Mouse (Mus musculus): ENCODE results near the gene Tcte2.
"Not testable (repeated sequence)": the region's sequence is repeated elsewhere in the genome, so short reads cannot be mapped to it uniquely, and the experiment has no call there.

The Tcte2 gene

DNA sequence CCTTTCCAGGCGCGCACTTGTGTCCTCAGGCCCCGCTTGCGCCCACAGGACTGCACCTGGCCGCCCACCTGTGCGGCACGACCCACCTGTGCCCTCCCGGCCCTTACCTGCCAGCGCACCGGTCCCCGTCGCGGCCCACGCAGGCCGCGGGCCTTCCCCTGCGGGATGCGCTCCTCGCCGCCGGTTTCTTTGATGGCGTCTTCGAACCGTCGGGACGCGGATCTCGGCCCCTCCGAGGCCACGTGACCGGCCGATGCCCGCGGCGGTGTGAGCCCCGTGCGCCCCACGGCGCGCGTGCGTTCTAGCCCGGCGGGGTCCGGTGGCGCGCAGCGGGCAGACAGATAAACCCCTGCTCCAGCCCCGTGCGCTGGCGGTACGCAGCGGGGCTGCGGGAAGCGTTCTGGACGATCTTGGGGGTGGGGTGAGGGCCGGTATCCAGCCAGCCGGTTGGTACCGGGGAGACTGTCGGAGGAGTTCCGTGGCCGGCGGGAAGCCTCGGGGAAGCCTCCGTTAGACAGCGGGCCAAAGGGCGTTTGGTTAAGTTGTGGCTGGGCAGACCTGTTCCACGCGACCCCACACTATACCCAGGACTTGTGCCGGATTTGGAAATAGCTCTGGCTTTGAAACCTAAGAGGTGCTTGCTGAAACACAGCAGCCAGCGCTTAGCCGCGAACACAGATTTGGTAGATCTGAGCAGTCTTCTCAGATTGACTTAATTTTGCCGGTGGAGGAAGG lies at the start of gene Tcte2:
Gene Tcte2 (minus strand): TSS at position 647 of the 735 bp plus-strand sequence.
- DNase-seq (ENCODE audit: low spot score in 2 of 2) = no peak

DNA sequence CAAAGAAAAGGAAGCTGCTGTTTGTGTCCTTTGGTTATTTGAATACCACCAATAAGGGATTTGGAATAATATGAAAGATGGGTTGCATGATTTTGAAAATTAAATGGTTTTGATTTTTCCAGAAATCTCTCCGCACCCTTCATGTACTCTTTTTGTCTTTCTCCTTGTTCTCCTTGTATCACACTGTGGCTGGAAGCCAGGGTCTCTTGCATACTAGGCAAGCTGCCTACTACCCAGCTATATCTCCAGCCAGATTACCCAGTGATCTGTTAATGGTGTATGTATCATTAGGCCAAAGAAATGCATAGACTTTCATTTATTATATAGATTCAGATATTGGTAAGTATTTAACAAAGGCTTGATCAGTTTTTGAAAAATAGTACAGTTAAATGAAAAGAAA lies 44.4 kb upstream of the Tcte2 start:
- DNase-seq (ENCODE audit: low spot score in 2 of 2) = no peak

DNA sequence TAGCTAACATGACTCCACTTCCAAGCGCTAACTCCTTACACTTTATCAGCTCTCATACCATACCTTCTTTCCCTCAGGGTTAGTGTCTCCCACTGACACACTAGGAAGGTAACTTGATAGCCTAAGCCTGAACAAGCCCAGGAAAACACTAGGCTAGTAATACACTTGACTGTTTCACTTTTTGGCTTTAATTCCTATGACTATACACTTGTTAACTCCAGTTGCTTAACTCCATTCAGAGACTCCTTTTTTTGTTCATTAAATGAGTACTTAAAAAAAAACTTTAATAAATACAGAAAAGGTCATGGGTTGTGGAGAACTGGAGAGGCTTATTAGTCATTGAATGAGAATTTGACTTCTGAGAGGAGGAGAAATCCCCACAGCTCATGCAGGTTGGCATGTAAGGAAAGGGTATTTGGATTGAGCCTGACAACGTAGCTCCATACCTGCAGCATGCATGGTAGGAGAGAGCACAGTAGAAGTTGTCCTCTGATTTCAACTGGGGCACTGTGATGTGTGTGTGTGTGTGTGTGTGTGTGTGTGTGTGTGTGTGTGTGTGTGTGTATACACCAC lies 41.3 kb upstream of the Tcte2 start:
- DNase-seq (ENCODE audit: low spot score in 2 of 2) = no peak

DNA sequence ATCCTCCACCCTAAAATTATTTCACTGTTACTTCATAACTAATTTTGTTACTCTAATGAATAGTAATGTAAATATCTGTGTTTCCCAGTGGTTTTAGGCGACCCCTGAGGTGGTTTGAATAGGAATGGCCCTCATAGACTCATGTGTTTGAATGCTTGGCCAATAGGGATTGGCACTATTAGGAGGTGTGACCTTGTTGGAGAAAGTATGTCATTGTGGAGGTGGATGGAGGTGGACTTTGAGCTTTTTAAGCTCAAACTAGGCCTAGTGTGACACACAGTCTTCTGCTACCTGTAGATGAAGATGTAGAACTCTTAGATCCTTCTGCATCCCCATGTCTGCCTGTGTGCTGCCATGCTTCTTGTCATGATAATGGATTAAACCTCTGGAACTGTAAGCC lies 36.1 kb upstream of the Tcte2 start:
- DNase-seq (ENCODE audit: low spot score in 2 of 2) = no peak

DNA sequence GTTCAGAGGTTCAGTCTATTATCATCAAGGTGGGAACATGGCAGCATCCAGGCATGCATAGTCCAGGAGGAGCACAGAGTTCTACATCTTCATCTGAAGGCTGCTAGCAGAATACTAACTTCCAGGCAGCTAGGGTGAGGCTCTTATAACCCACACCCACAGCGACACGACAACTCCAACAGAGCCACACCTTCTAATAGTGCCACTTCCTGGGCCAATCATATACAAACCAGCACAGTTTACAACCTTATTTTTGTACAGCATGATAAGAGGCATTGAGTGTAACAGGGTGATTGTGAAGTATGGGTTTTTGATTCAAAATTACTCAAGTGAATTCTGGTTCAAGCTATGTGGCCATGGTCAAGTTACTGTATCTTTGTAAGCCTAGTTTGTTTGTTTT lies 28.4 kb upstream of the Tcte2 start:
- DNase-seq (ENCODE audit: low spot score in 2 of 2) = not testable (repeated sequence)

DNA sequence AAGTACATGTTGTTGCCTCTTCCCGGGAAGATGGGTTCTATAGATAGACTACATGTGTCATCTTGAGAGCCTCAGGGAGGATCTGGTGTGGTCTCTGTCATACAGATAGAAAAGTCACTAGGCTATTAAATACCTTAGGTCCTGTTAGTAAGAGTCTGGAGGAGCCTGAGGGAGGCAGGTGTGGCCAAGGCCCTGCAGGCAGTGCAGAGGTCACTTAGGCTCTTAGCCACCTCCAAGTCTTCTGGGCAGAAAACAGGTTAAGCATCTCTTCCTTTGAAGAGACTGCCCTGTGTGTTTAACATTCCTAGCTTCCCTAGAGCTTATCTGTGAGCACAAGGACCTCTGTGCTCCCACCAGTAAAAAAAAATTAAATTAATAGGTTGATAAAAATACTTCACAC lies 21.8 kb upstream of the Tcte2 start:
- no peak for DNase-seq (ENCODE audit: low spot score in 2 of 2)

DNA sequence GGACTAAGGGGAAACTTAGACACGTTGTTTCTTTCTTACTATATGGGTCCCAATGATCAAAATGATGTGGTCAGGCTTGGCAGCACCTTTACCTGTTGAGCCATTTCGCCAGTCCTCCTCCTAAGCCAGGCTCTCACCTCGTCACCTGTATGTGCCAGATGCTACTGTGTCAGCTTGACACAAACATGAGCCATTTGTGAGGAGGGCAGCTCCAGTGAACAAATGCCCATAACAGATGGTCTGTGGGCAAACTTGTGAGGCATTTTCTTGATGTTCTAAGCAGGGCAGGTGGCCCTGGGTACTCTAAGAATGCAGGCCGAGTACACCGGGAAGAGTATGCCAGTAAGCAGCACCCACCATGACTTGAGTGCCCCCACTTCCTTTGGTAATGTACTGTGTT lies 20.3 kb upstream of the Tcte2 start:
- DNase-seq (ENCODE audit: low spot score in 2 of 2) = no peak

DNA sequence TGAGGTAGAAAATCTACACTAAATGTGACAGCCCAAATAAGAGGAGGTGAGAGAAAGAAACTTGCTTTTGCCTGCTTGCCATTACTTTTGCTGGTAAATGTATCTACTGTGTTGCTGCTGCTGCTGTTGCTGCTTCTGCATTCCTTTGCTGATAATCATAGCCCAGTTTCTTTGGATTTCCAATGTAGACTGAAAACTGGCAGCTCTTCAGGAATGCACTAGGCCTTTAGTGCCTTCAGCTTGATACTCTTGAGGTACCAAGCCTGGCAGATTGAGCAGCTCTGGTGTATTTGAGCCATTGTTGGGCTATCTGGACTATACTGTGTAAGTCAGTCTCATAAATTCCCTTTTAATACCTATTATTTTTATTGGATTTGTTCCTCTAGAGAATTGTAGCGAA lies 17.2 kb upstream of the Tcte2 start:
- DNase-seq (ENCODE audit: low spot score in 2 of 2) = no peak

DNA sequence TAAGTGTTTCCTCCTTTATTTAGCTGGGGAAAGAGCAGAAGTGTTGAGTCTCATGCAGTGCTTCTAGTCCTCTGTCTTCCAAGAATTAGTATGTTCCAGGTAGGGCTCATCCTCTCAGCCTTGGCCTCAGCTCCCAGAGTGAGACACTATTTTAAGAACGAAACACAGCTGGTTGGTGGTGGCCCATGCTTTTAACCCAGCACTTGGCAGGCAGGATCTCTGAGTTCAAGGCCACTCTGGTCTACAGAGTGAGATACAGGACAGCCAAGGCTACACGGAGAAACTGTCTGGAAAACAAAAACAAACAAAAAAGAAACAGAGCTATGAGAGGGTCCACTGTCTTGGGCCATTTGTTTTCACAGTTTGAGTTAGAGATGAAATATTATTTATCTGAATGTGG lies 16.1 kb upstream of the Tcte2 start:
- DNase-seq (ENCODE audit: low spot score in 2 of 2) = no peak

DNA sequence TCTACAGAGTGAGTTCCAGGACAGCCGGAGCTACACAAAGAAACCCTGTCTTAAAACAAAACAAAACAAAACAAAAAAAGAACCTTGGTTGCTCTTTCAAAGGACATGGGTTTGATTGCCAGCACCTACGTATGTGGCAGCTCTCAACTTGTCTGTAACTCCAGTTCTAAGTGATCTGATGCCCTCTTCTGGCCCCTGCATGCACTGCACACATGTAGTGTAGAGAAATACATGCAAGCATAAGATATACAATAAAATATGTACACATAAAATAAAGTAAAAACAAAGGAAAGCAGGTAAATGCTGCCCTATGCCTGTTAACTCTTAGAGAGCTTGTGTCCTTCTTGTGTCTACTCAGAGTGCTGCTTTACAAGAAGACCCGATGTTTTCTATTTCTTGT lies 7.6 kb upstream of the Tcte2 start:
- DNase-seq (ENCODE audit: low spot score in 2 of 2) = no peak

DNA sequence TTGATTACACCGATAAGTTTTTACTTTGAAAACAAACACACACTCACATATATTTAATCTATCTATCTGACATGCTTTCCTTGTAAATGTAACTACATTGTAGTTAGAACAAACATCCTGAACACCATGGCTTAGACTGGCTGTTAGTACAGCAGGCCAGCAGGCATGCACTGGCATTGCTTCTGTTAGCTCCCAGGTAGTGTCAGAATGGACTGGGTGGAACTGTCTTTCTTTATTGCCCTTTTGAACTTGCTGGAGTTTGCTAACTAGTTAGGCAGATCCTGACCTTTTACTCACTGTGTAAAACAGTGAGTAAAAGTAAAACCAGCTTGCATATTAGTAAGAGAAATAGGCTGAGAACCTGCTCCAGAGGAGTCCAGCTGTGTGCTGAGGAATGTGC lies 6.9 kb upstream of the Tcte2 start:
- no peak for DNase-seq (ENCODE audit: low spot score in 2 of 2)

DNA sequence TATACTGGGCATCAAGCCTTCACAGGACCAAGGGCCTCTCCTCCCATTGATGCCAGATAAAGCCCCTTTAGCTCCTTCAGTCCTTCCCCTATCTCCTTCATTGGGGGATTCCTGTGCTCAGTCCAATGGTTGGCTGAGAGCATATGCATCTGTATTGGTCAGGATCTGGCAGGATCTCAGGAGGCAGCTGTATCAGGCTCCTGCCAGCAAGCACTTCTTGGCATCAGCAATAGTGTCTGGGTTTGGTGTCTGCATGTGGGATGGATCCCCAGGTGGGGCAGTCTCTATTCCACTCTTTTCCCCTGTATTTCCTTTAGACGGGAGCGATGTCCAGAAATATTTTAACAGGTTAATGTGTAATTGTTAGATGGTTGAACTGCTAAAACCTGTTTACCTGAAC lies 3.3 kb upstream of the Tcte2 start:
- not testable (repeated sequence) for DNase-seq (ENCODE audit: low spot score in 2 of 2)

DNA sequence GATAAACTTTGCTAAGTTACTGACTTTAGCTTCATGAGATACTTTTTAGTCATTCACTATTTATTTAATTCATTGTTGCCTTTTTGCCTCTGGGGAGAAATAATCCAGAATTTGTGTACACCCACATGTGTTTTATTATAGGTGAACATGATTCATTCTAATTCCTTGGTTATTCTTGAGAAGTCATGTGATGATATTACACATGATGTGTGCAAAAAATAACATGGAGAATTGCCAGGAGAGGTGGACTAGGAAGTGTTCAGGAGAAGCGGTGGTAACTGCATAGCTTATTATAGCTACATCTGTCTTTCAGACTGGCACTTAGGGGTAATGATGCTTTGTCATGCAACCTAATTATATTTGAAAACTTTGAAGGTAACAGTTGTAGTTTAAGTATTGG lies 2.2 kb upstream of the Tcte2 start:
- no peak for DNase-seq (ENCODE audit: low spot score in 2 of 2)

DNA sequence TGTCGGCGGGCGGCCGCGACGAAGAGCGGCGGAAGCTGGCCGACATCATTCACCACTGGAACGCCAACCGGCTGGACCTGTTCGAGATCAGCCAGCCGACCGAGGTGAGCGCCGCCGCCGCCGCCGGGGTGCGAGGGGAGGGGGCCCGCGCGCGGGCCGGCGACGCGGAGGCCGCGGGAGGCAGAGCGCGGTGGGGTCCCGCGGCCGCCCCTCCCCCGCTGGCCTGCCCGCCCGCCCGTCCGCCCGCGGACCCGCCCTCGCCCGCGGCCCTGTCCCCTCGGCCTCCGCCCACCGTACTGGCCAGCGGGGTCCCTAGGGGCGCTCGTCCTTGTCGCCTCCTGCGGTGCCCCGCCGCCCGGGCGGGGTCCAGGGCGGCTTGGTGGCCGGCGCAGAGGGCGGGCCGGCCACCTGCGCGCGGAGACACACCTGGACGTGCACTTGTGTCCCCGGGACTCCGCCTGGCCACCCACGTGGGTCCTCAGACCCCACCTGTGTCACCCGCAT lies 898 bp downstream of the Tcte2 start:
- no peak for DNase-seq (ENCODE audit: low spot score in 2 of 2)

DNA sequence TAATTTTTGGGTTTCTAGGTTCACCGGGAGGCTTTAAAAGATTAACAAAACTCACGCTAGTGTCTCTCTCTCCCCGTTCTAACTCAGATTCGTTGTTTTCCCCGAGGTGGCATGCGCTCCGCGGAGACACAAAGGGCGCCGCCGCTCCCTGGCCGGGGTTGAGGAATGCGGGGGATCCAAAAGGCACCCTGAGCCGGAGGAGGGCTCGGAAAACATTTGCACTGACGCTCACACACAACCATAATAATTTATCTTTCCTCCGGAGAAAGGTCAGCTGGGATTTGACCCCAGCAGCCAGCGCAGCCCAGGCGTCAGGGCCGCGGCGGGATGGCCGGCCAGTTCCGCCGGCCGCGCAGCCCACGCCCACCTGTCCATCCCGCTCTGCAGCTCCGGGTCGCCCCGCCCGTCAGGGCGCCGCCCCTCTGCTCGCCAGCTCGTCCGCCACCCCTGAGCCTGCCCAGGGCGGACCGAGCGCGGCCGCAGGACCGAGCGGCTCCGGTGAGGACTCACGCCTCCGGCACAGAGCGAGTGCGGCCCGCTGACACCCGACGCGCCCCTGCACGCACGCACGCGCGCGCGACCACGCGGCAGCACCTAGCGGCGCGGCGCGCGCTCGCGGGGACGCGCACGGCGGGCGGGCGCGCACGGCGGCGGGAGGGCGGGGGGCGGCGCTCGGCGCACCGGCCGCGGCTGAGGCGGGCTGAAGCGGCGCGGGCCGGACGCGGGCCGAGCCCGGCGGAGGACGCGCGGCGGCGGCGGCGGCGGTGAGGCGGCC lies 1.6 kb downstream of the Tcte2 start, which contains the start of gene Afdn:
Gene Afdn (plus strand): TSS at position 687 of the 775 bp plus-strand sequence.
- peak; percentile 74 to 81 for DNase-seq (ENCODE audit: low spot score in 2 of 2)

DNA sequence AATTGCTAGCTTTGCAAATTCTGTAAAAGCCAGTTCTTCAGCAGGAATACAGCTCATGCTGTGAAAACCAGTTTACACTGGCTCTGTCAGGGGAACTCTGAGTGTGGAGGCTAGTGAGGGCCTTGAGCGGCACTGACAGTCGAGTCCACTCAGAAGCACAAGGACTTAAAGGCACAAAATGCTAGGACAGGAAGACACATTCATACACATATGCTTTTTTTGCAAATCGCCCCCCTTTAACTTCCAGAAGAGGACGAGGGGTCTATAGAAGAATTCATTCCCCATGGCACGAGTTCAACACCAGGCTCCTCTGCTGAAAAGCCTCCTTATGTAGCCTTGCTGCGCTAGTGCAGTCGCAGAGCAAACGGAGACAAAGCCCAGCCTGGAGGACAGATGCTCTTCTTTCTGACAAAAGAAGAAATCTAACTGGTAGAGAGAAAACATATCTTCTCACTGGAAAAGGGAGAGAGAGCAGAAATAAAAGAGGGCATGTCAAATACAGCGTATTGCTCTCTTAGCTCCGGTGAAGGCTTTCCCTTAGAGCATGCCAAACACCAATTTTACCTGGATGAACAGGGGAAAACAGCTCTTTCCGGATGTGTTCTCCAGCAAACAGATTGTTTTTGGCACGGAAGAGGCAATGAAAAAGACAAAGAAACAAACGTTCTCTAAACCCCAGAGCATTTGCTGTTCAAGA lies 2.3 kb downstream of the Tcte2 start:
- DNase-seq (ENCODE audit: low spot score in 2 of 2) = no peak

DNA sequence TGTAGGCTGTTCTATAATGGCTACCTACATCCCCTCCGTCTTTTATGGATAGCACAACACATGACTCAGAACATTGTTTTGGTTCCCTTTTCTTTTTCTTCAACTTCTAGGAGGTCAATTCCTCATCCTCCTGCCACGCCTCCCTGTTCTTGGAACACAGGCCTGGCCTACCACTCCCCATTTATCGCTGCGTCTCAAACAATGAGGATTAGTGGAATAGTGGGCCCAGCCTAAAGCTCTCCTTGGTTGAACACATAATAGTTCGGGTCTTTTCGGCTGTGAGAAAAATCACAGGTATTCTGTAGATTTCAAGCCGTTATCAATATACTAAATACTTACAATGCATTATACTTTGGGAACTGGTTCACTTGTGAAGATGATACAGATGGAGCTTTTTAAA lies 3.0 kb downstream of the Tcte2 start:
- DNase-seq (ENCODE audit: low spot score in 2 of 2) = no peak

DNA sequence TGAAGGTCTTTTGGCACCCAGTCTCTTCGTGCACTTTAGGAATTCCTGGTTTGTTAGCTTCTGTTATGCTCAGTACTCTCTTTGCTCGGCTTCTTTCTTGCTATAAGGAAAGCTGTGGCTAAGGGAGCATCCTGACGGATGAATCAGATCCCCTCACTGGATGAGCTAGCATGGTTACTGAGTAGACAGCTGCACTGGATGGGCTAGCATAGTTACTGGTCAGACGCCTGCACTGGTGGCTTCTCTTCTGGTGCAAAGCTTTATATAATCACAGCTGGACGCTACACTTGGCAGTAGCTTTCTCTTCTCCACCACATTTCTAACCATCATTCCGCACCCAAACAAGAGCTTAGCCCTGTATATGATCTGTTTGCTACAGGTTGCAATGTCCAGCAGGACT lies 6.7 kb downstream of the Tcte2 start:
- no peak for DNase-seq (ENCODE audit: low spot score in 2 of 2)

DNA sequence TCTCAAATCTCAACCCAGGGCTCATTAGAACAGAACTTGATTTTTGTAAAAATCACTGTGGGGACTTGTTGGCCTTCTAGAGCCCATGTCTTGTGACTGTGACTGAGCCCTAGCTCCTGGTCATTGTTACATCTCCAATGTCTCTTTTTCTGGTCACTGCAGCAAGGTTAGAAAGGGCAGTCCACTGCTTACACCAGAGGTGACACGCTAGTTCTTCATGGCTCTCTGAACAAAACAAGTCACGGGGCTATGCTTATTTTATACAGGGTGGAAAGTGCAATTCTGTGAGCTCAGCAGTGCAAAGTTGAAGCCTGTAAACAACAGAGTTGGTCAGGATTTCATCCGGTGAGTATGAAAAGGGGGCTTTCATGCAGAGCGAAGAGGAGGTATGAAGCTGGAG lies 7.7 kb downstream of the Tcte2 start:
- DNase-seq (ENCODE audit: low spot score in 2 of 2) = no peak

DNA sequence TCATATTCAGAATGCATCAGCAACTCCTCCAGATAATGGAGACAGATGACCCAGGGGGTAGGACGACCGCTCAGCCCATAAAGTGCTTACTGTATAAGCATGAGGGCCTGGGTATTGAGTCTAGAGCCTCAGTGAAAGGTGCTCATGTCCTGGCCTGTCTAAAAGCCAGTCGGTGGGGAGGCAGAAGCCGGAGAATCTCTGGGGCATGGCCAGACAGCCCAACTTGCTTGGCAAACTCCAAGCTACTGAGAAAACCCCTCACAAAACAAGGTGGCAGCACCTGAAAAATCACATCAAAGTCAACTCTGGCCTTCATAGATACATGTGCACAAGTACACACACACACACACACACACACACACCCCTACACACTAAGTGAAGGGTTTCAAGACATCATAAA lies 12.6 kb downstream of the Tcte2 start:
- DNase-seq (ENCODE audit: low spot score in 2 of 2) = no peak

DNA sequence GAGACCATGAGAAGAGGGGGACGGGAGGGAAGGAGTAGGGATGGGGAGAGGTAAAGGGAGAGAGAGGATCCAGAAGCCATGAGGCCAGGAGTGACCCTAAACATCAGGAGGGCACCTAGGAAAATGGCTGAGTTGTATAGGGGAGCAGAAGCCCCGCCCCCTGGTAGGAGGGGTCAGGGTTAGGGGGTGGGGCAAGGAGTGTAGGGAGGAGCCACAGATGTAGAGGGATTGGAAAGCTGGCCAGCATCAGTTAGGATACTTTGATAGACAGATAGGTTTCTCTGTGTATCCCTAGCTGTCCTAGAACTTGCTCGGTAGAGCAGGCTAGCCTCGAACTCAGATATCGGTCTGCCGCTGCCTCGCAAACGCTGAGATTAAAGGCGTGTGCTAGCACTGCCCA lies 13.9 kb downstream of the Tcte2 start:
- DNase-seq (ENCODE audit: low spot score in 2 of 2) = peak in 1 of 2 experiments; percentile 52

DNA sequence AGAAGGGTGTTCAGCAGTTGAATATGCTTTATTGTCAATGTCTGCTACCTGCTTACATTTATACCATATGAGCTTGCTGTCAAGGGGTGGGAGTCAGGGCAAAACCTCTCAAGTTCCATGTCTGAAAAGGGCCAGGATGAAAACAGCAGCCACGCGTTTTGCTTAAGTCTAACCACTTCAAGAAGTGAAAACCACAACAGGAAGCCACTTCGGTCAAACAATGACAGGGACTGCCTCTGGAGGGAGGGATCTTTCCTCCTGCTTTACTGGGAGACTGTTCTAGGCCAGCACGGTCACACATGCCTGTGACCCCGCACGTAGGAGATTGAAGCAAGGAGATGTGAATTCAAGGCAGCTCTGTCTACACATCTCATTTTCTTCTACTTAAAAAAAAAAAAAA lies 15.3 kb downstream of the Tcte2 start:
- peak in 1 of 2 experiments; percentile 34 for DNase-seq (ENCODE audit: low spot score in 2 of 2)

Data from urinary bladder, postnatal 4 days (tissue).